Mouse (Mus musculus): ENCODE measurements around the gene Slc25a31. TPM values are rescaled to one million over a fixed set of nuclear protein-coding genes. Genes with fewer than 3 reads are reported as not detected.

The Slc25a31 gene
- polyA plus RNA-seq, 1 experiment from 2014 or later = 0.11 TPM

- H3K36me3 ChIP-seq (ENCODE audit: control insufficient read depth, insufficient read depth, low read length) = no peaks in the 10 kb centered on the region
- under 1% methylated on average over 64 of the region's 93 CpGs for WGBS
- H3K27ac ChIP-seq (ENCODE audit: low read depth, low read length) = peak overlapping the region; percentile 85
- H3K9me3 ChIP-seq (ENCODE audit: control insufficient read depth, low read length) = no peaks in the 10 kb centered on the region
- peak overlapping the region; percentile 81 for H3K4me2 ChIP-seq (ENCODE audit: low read depth, low read length, severe bottlenecking)
- peak; percentile 97 for DNase-seq (ENCODE audit: low spot score)
- peak overlapping the region; percentile 79 for H3K4me3 ChIP-seq (ENCODE audit: low read depth, low read length)
- 0 out of 2 replicates have a peak, but pooled peaks cover 3% of the 10 kb centered on the region for H3K4me1 ChIP-seq (replicated peaks; ENCODE audit: control insufficient read depth, insufficient read depth, low read length)
- H3K27me3 ChIP-seq (ENCODE audit: control insufficient read depth, insufficient read depth, low read length) = no peaks in the 10 kb centered on the region
- H3K9ac ChIP-seq (ENCODE audit: low read length) = peak overlapping the region; percentile 80
- ATAC-seq (replicated peaks; ENCODE audit: low FRiP score) = peak; percentile 97
These were observed 36.4 kb downstream of the Slc25a31 start for GRCm38 (mm10) chr3:40744836-40745660.

- Histone ChIP-seq H3K4me1 (replicated peaks; ENCODE audit: control insufficient read depth, insufficient read depth, low read length) (0 out of 2 replicates have a peak, but pooled peaks cover 3% of the 10 kb centered on the region), H3K9me3 (ENCODE audit: control insufficient read depth, low read length) (no peaks in the 10 kb centered on the region), H3K27ac (ENCODE audit: low read depth, low read length) (peak overlapping the region; percentile 85), H3K4me2 (ENCODE audit: low read depth, low read length, severe bottlenecking) (peak overlapping the region; percentile 81), H3K4me3 (ENCODE audit: low read depth, low read length) (peak overlapping the region; percentile 79), H3K27me3 (ENCODE audit: control insufficient read depth, insufficient read depth, low read length) (no peaks in the 10 kb centered on the region), H3K36me3 (ENCODE audit: control insufficient read depth, insufficient read depth, low read length) (no peaks in the 10 kb centered on the region), H3K9ac (ENCODE audit: low read length) (peak overlapping the region; percentile 80)
- under 1% methylated on average over 37 of the region's 37 CpGs for WGBS
- DNase-seq (ENCODE audit: low spot score) = peak; percentile 78
- ATAC-seq (replicated peaks; ENCODE audit: low FRiP score) = peak; percentile 42; the same call in 1 of the 2 replicates
These were observed 37.2 kb downstream of the Slc25a31 start for GRCm38 (mm10) chr3:40745661-40746547.

DNA sequence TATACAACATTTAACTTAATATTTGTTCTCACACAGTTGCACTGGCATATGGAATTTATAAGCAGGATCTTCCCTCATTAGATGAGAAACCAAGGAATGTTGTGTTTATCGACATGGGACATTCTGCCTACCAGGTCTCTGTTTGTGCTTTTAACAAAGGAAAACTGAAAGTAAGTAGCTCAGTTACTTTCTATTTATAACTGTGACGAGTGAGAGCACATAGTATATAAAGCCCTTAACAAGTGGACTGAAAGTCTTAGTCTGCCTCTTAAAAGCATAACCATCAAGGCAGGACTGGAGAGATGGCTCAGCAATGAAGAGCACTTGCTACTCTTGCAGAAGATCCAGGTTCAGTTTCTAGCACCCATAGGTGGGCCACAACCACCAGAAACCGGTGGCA is 52.1 kb downstream of the Slc25a31 start:
- Histone ChIP-seq H3K4me3 (ENCODE audit: low read depth, low read length) (no peak overlapping the region), H3K4me2 (ENCODE audit: low read depth, low read length, severe bottlenecking) (no peak overlapping the region), H3K36me3 (ENCODE audit: control insufficient read depth, insufficient read depth, low read length) (peaks cover 2% of the 10 kb centered on the region; the same call in 1 of the 2 replicates), H3K27ac (ENCODE audit: low read depth, low read length) (no peak overlapping the region), H3K27me3 (ENCODE audit: control insufficient read depth, insufficient read depth, low read length) (no peaks in the 10 kb centered on the region), H3K9ac (ENCODE audit: low read length) (no peak overlapping the region), H3K4me1 (replicated peaks; ENCODE audit: control insufficient read depth, insufficient read depth, low read length) (no peaks in the 10 kb centered on the region), H3K9me3 (ENCODE audit: control insufficient read depth, low read length) (no peaks in the 10 kb centered on the region)
- DNase-seq (ENCODE audit: low spot score) (no peak), ATAC-seq (replicated peaks; ENCODE audit: low FRiP score) (no peak)
- 90% methylated on average over 3 of the region's 3 CpGs for WGBS

- DNase-seq (ENCODE audit: low spot score) = no peak
- Histone ChIP-seq H3K27ac (ENCODE audit: low read depth, low read length) (no peak overlapping the region), H3K4me3 (ENCODE audit: low read depth, low read length) (no peak overlapping the region), H3K4me2 (ENCODE audit: low read depth, low read length, severe bottlenecking) (no peak overlapping the region), H3K4me1 (replicated peaks; ENCODE audit: control insufficient read depth, insufficient read depth, low read length) (no peaks in the 10 kb centered on the region), H3K9ac (ENCODE audit: low read length) (no peak overlapping the region), H3K9me3 (ENCODE audit: control insufficient read depth, low read length) (no peaks in the 10 kb centered on the region), H3K36me3 (ENCODE audit: control insufficient read depth, insufficient read depth, low read length) (peaks cover 2% of the 10 kb centered on the region; the same call in 1 of the 2 replicates), H3K27me3 (ENCODE audit: control insufficient read depth, insufficient read depth, low read length) (no peaks in the 10 kb centered on the region)
- ATAC-seq (replicated peaks; ENCODE audit: low FRiP score) = no peak
- WGBS = 90% methylated on average over 2 of the region's 2 CpGs
These were observed 52.7 kb downstream of the Slc25a31 start for GRCm38 (mm10) chr3:40761312-40761711.

Other genes starting within 250 kb of the Slc25a31 start
- 8.2 and 10.0 TPM in 2 replicates for gene Intu, start 177.6 kb upstream of the Slc25a31 start, polyA plus RNA-seq (2014; fragmentation: Nextera tagmentation; extraction: Ambion mirVana)
- gene Hspa4l, start 35.6 kb downstream of the Slc25a31 start, polyA plus RNA-seq (2014; fragmentation: Nextera tagmentation; extraction: Ambion mirVana) = 55.1 and 58.4 TPM in 2 replicates
- gene Plk4, start 91.2 kb downstream of the Slc25a31 start, polyA plus RNA-seq (2014; fragmentation: Nextera tagmentation; extraction: Ambion mirVana) = 83.7 and 92.1 TPM in 2 replicates
- 8.3 and 8.5 TPM in 2 replicates for gene Mfsd8, start 138.0 kb downstream of the Slc25a31 start, polyA plus RNA-seq (2014; fragmentation: Nextera tagmentation; extraction: Ambion mirVana)
- 6.1 and 8.4 TPM in 2 replicates for gene Abhd18, start 138.1 kb downstream of the Slc25a31 start, polyA plus RNA-seq (2014; fragmentation: Nextera tagmentation; extraction: Ambion mirVana)
- gene 1700034I23Rik, start 193.7 kb downstream of the Slc25a31 start, polyA plus RNA-seq (2014; fragmentation: Nextera tagmentation; extraction: Ambion mirVana) = not detected in 2 replicates
- gene Larp1b, start 241.0 kb downstream of the Slc25a31 start, polyA plus RNA-seq (2014; fragmentation: Nextera tagmentation; extraction: Ambion mirVana) = 1.6 and 2.8 TPM in 2 replicates

Data from forebrain, embryonic 11.5 days (tissue).